Mouse (Mus musculus) small intestine, adult 2 months (tissue): ENCODE data around the gene Gbe1. TPM values are rescaled to one million over a fixed set of nuclear protein-coding genes. Genes with fewer than 3 reads are reported as not detected.

Experiments used
- H3K27ac ChIP-seq: fragments of 200-500 bp; 2 replicates; pipeline ENCODE4 v1.5.1; 2012; ENCODE audit warnings: low read depth, low read length, control low read depth, inconsistent platforms; ENCODE audit not compliant: insufficient read depth
- H3K27me3 ChIP-seq: fragments of 200-500 bp; 2 replicates; pipeline ENCODE4 v1.6.1; 2012; ENCODE audit warnings: mild to moderate bottlenecking, moderate library complexity, low read length, inconsistent platforms; ENCODE audit not compliant: control insufficient read depth, insufficient read depth
- H3K36me3 ChIP-seq: fragments of 200-500 bp; 2 replicates; pipeline ENCODE4 v1.6.1; 2012; ENCODE audit warnings: mild to moderate bottlenecking, low read length, control low read depth, inconsistent platforms; ENCODE audit not compliant: control insufficient read depth, insufficient read depth
- H3K4me1 ChIP-seq: fragments of 200-500 bp; 2 replicates; pipeline ENCODE4 v1.6.1; 2012; ENCODE audit warnings: low read length, inconsistent platforms, mixed read lengths; ENCODE audit not compliant: control insufficient read depth, insufficient read depth, insufficient read length
- H3K4me3 ChIP-seq: fragments of 200-500 bp; 2 replicates; pipeline ENCODE4 v1.5.1; 2012; ENCODE audit warnings: low read depth, mild to moderate bottlenecking, control low read depth, inconsistent platforms, low read length, moderate library complexity
- CTCF ChIP-seq: fragments of 200-500 bp; IDR thresholded peaks from 2 replicates; pipeline ENCODE4 v1.5.1; 2012; ENCODE audit warnings: low read depth, mild to moderate bottlenecking, control low read depth, inconsistent platforms, low read length, moderate library complexity, mixed read lengths; ENCODE audit not compliant: insufficient replicate concordance, insufficient read length; ENCODE audit errors: extremely low read depth
- POLR2A ChIP-seq: fragments of 200-500 bp; IDR thresholded peaks from 2 replicates; pipeline ENCODE4 v1.6.1; 2012; ENCODE audit warnings: low read depth, mild to moderate bottlenecking, control low read depth, inconsistent platforms, low read length, moderate library complexity
- WGBS: fragments of 180-500 bp; shearing (Covaris S2); methylation state at CpG from one replicate; pipeline ENCODE4 v1.1.7; 2018; 5-methylcytosine and 5-hydroxymethylcytosine counted together
- polyA plus RNA-seq: library from polyadenylated mRNA; depleted of rRNA; stranded (reverse); fragments of >200 nt; gene quantifications from 2 replicates; pipeline ENCODE4 v1.2.3, GENCODE M21; 2012

The Gbe1 gene
- polyA plus RNA-seq, 1 experiment: 2.4 TPM

GRCm38 (mm10) chr16:70449520-70449919 is 135.8 kb downstream of the Gbe1 start:
- TF ChIP-seq POLR2A (no peak), CTCF (no peak)
- no peak overlapping the region for H3K4me3 ChIP-seq
- no peaks in the 10 kb centered on the region for H3K4me1 ChIP-seq
- H3K27ac ChIP-seq: no peak overlapping the region
- no peaks in the 10 kb centered on the region for H3K27me3 ChIP-seq
- WGBS: 73% methylated on average over 6 of the region's 6 CpGs
- H3K36me3 ChIP-seq: no peaks in the 10 kb centered on the region

GRCm38 (mm10) chr16:70475583-70475982 is 161.8 kb downstream of the Gbe1 start:
- Histone ChIP-seq H3K4me3 (no peak overlapping the region), H3K4me1 (no peaks in the 10 kb centered on the region), H3K27me3 (no peaks in the 10 kb centered on the region), H3K36me3 (no peaks in the 10 kb centered on the region), H3K27ac (no peak overlapping the region)
- 69% methylated on average over 3 of the region's 3 CpGs for WGBS
- TF ChIP-seq CTCF (no peak), POLR2A (no peak)

DNA sequence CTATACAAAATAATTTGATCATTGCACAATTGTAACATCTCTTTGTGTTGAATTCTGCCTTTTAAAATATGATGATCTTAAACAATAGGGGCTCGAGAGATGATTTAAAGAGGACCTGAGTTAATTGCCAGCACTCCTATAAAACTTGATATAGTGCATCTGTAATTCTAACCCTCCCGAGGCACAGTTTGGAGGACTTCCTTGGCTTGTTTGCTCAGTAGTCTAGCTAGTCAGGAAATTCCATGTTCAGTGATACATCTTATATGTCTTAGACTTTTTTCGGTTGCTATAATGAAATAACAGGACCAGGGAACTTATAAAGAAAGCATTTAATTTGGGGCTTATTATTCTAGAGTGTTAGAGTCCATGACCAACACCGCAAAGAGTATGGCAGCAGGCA is 162.4 kb downstream of the Gbe1 start:
- H3K4me1 ChIP-seq: no peaks in the 10 kb centered on the region
- 73% methylated on average over 4 of the region's 4 CpGs for WGBS
- no peak overlapping the region for H3K27ac ChIP-seq
- H3K27me3 ChIP-seq: no peaks in the 10 kb centered on the region
- H3K4me3 ChIP-seq: no peak overlapping the region
- TF ChIP-seq CTCF: no peak
- TF ChIP-seq POLR2A: no peak
- H3K36me3 ChIP-seq: no peaks in the 10 kb centered on the region

DNA sequence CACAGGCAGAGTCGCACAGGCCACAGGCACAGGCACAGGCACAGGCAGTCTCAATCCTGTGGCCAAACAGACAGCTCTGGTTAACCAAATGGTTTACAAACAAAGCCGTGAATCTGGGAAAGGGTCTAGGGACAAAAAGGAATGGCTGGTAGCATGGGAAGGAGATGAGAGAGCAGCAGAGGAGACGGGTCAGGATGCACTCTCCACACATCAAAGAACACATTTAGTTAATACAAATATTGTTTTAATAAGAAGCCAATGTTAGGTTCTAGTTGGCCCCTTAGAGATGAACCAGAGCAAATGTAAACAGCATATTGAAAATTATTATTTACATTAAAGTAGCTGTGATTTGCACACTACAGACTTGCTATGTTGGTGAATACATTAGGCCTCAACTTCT is 166.7 kb downstream of the Gbe1 start:
- H3K27me3 ChIP-seq: no peaks in the 10 kb centered on the region
- no peaks in the 10 kb centered on the region for H3K36me3 ChIP-seq
- 89% methylated on average over 3 of the region's 3 CpGs for WGBS
- no peak overlapping the region for H3K27ac ChIP-seq
- H3K4me3 ChIP-seq: no peak overlapping the region
- no peaks in the 10 kb centered on the region for H3K4me1 ChIP-seq
- no peak for TF ChIP-seq POLR2A

GRCm38 (mm10) chr16:70506457-70506856 is 192.7 kb downstream of the Gbe1 start:
- H3K27ac ChIP-seq: no peak overlapping the region
- no peaks in the 10 kb centered on the region for H3K4me1 ChIP-seq
- TF ChIP-seq CTCF (no peak), POLR2A (no peak)
- no peaks in the 10 kb centered on the region for H3K36me3 ChIP-seq
- WGBS: 48% methylated on average over 1 of the region's 1 CpGs
- H3K27me3 ChIP-seq: no peaks in the 10 kb centered on the region
- H3K4me3 ChIP-seq: no peak overlapping the region

GRCm38 (mm10) chr16:70510938-70511337 is 197.2 kb downstream of the Gbe1 start:
- Histone ChIP-seq H3K27ac (no peak overlapping the region), H3K4me3 (no peak overlapping the region), H3K4me1 (no peaks in the 10 kb centered on the region), H3K36me3 (no peaks in the 10 kb centered on the region), H3K27me3 (no peaks in the 10 kb centered on the region)
- 85% methylated on average over 3 of the region's 3 CpGs for WGBS
- TF ChIP-seq POLR2A (no peak), CTCF (no peak)

DNA sequence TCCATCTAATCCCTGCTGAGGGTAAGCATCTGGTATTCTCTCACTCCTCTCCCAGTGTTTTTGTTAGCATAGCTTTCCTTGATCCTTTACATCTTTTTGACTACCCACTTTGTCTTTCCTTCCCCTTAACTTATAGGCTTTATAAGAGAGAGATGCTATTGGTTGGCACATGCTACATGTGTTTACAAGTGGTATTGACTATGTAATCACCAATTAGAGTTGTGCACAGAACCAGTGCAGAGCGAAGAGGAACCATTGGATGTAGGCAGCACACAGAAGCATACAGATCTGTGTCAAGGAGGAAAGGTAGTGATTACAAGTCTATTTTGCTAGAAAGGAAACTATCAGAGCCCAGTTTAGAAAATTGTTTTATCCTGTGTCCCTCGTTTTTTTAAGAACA is 209.1 kb downstream of the Gbe1 start:
- Histone ChIP-seq H3K27me3 (no peaks in the 10 kb centered on the region), H3K4me3 (no peak overlapping the region), H3K36me3 (no peaks in the 10 kb centered on the region), H3K4me1 (no peaks in the 10 kb centered on the region), H3K27ac (no peak overlapping the region)
- WGBS: 83% methylated on average over 2 of the region's 2 CpGs
- TF ChIP-seq POLR2A: no peak
- TF ChIP-seq CTCF: no peak

- WGBS: 84% methylated on average over 8 of the region's 8 CpGs
- Histone ChIP-seq H3K36me3 (no peaks in the 10 kb centered on the region), H3K27me3 (no peaks in the 10 kb centered on the region), H3K27ac (no peak overlapping the region), H3K4me3 (no peak overlapping the region), H3K4me1 (no peaks in the 10 kb centered on the region)
- TF ChIP-seq CTCF (no peak), POLR2A (no peak)
Measured at GRCm38 (mm10) chr16:70523566-70523965, 209.8 kb downstream of the Gbe1 start.
